Mouse (Mus musculus): ENCODE measurements around the gene Hoxb2. TPM values are rescaled to one million over a fixed set of nuclear protein-coding genes. Genes with fewer than 3 reads are reported as not detected.

Gene Hoxb2
- polyA plus RNA-seq, 1 experiment from 2014 or later: 13.4 TPM

DNA sequence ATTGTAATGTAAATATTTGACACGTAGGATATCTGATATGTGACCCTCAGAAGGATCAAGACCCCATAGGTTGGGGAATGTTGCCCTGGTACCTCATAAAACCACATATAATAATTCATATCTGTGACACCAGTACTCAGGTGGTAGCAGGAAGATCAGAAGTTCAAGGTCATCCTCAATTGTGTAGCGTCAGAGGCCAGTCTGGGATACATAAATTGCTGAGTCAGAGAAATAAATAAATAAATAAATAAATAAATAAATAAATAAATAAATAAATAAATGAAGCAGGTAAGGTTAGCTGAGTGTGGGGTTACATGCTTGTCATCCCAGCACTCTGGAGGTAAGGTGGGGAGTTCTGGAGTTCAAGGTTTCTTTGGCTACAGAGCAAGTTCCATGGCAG is 37.3 kb downstream of the Hoxb2 start:
- H3K9me3 ChIP-seq (ENCODE audit: control insufficient read depth, low read length): no peaks in the 10 kb centered on the region
- H3K27me3 ChIP-seq (ENCODE audit: control insufficient read depth, insufficient read depth, low read length): no peaks in the 10 kb centered on the region
- TF ChIP-seq EP300 (optimal IDR thresholded peaks at IDR 0.05): no peak
- no peak for TF ChIP-seq CTCF (IDR thresholded peaks at IDR 0.05; ENCODE audit: low read depth)
- no peak for ATAC-seq (ENCODE audit: low FRiP score, low TSS enrichment)
- H3K36me3 ChIP-seq (ENCODE audit: control insufficient read depth, insufficient read depth, low read length): no peaks in the 10 kb centered on the region
- H3K4me3 ChIP-seq (ENCODE audit: low read depth, low read length): no peak overlapping the region
- H3K9ac ChIP-seq (ENCODE audit: low read length): no peak overlapping the region
- no peaks in the 10 kb centered on the region for H3K4me1 ChIP-seq (replicated peaks; ENCODE audit: control insufficient read depth, insufficient read depth)
- no peak overlapping the region for H3K4me2 ChIP-seq (replicated peaks; ENCODE audit: low read depth)
- no peak for DNase-seq (ENCODE audit: low spot score)
- H3K27ac ChIP-seq (replicated peaks): no peak overlapping the region
- 78% methylated on average over 2 of the region's 2 CpGs for WGBS

DNA sequence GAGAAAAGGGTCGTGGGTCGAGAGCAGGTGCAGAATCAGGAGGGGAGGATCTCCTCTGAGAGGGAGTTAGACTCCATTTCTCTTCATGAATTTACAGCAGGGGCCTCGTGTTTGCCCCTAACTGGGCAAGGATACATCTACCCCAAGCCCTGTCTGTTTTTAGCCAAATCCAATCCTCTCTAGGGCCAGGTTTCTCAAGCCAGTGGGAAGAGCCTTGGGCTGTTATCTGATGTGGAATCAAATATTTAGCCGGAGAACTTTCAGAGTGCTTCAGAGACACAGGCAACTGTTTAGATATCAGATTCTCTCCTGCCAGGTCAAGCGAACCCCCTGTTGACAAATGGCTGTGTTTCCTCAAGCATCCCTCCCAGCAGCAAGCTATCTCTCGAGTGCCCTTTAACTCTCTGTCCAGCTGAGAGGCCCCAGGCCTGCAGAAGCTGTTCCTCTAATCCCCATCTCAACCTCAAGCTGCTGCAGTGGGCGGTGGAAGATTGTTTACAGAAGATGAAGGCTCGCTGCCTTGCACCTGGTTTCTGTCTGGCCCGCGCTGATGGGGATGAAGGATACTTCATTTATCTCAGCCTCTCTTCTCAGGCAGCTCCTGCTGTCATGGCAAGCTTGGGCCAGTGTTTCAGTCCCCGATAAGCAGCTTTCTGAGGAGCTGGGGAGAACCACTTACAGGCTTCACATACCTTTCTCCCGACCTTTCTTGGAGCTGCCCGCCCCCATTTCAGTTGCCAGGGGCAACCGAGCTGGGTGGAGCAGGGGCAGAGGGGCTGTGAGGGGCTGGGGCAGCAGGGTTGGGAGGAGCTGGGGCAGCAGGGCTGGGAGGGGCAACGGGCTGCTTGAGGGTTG is 46.7 kb downstream of the Hoxb2 start:
- no peak for TF ChIP-seq EP300 (optimal IDR thresholded peaks at IDR 0.05)
- no peak for TF ChIP-seq CTCF (IDR thresholded peaks at IDR 0.05; ENCODE audit: low read depth)
- Histone ChIP-seq H3K36me3 (ENCODE audit: control insufficient read depth, insufficient read depth, low read length) (no peaks in the 10 kb centered on the region), H3K27ac (replicated peaks) (no peak overlapping the region; the same call in 1 of the 2 replicates), H3K4me2 (replicated peaks; ENCODE audit: low read depth) (0 out of 2 replicates have a peak overlapping the region, but pooled peaks have one; percentile 20), H3K4me1 (replicated peaks; ENCODE audit: control insufficient read depth, insufficient read depth) (0 out of 2 replicates have a peak, but pooled peaks cover 2% of the 10 kb centered on the region), H3K4me3 (ENCODE audit: low read depth, low read length) (no peak overlapping the region), H3K9me3 (ENCODE audit: control insufficient read depth, low read length) (no peaks in the 10 kb centered on the region), H3K9ac (ENCODE audit: low read length) (no peak overlapping the region), H3K27me3 (ENCODE audit: control insufficient read depth, insufficient read depth, low read length) (no peaks in the 10 kb centered on the region)
- 13% methylated on average over 15 of the region's 15 CpGs for WGBS
- DNase-seq (ENCODE audit: low spot score) (no peak), ATAC-seq (ENCODE audit: low FRiP score, low TSS enrichment) (peak; percentile 45; the same call in 1 of the 2 replicates)

DNA sequence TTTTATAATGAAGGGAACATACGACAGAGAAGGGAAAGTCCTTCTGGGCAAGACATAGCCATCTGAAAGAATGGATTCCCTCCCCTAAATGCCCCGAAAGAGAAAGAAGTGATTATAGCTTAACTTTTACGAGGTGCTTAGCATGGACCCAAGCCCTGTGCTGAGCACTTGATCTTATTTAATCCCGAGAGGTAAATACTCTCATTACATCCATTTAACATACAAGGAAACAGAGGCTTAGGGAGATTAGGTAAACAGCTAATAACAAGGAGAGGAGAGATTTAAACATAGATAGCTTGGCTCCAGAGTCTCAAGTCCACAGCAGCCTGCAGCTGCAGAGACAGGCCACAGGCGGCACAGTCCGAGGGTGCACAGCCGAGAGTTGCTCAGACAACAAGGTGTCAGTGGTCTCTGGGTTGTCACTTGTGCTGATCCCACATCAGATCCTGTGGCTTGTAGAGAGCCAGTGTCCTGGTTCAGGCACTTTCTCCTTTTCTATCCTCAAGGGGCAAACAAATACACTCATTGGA is 47.5 kb downstream of the Hoxb2 start:
- TF ChIP-seq EP300 (optimal IDR thresholded peaks at IDR 0.05) (no peak), CTCF (IDR thresholded peaks at IDR 0.05; ENCODE audit: low read depth) (peak; percentile 46)
- no peaks in the 10 kb centered on the region for H3K9me3 ChIP-seq (ENCODE audit: control insufficient read depth, low read length)
- no peak for DNase-seq (ENCODE audit: low spot score)
- peak; percentile 66; the same call in 1 of the 2 replicates for ATAC-seq (ENCODE audit: low FRiP score, low TSS enrichment)
- H3K4me2 ChIP-seq (replicated peaks; ENCODE audit: low read depth): no peak overlapping the region; the same call in 1 of the 2 replicates
- no peak overlapping the region for H3K27ac ChIP-seq (replicated peaks)
- H3K9ac ChIP-seq (ENCODE audit: low read length): no peak overlapping the region
- no peak overlapping the region for H3K4me3 ChIP-seq (ENCODE audit: low read depth, low read length)
- H3K27me3 ChIP-seq (ENCODE audit: control insufficient read depth, insufficient read depth, low read length): no peaks in the 10 kb centered on the region
- 0 out of 2 replicates have a peak, but pooled peaks cover 2% of the 10 kb centered on the region for H3K4me1 ChIP-seq (replicated peaks; ENCODE audit: control insufficient read depth, insufficient read depth)
- 18% methylated on average over 7 of the region's 7 CpGs for WGBS
- H3K36me3 ChIP-seq (ENCODE audit: control insufficient read depth, insufficient read depth, low read length): no peaks in the 10 kb centered on the region

DNA sequence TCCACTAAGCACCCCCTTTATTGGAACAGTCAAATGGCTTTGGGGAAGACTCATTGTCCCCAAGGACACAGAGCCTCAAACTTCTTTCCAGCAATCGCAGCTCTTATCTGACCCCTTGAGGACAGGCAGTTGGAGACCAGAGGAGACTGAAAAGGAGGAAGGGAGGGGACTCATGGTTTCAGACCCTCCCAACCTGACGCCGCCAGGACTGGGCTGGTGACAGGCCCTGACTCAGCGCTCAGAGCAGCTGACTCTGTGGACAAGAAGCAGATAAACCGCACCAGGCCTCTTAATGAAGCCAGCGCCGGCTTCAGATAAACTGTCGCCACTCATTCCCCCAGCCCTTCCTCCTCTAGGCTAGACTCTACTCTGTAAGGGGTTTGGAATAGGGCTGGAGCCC is 49.6 kb downstream of the Hoxb2 start:
- no peaks in the 10 kb centered on the region for H3K27me3 ChIP-seq (ENCODE audit: control insufficient read depth, insufficient read depth, low read length)
- H3K9me3 ChIP-seq (ENCODE audit: control insufficient read depth, low read length): no peaks in the 10 kb centered on the region
- H3K9ac ChIP-seq (ENCODE audit: low read length): no peak overlapping the region
- TF ChIP-seq CTCF (IDR thresholded peaks at IDR 0.05; ENCODE audit: low read depth) (peak; percentile 25; the same call in 1 of the 2 replicates), EP300 (optimal IDR thresholded peaks at IDR 0.05) (no peak)
- 0 out of 2 replicates have a peak, but pooled peaks cover 2% of the 10 kb centered on the region for H3K4me1 ChIP-seq (replicated peaks; ENCODE audit: control insufficient read depth, insufficient read depth)
- DNase-seq (ENCODE audit: low spot score): peak; percentile 40
- no peaks in the 10 kb centered on the region for H3K36me3 ChIP-seq (ENCODE audit: control insufficient read depth, insufficient read depth, low read length)
- peak; percentile 49; the same call in 1 of the 2 replicates for ATAC-seq (ENCODE audit: low FRiP score, low TSS enrichment)
- no peak overlapping the region for H3K27ac ChIP-seq (replicated peaks)
- no peak overlapping the region for H3K4me3 ChIP-seq (ENCODE audit: low read depth, low read length)
- WGBS: 31% methylated on average over 8 of the region's 8 CpGs
- no peak overlapping the region for H3K4me2 ChIP-seq (replicated peaks; ENCODE audit: low read depth)

MicroRNAs encoded within 50 kb of the gene (microRNA counts, 519-probe panel; counts per million panel counts)
- microRNA mmu-miR-10a: 5,853 counts per million, percentile 76 among the panel's probes with 10 or more counts

Small RNA genes lying within 50 kb of the gene (microRNA-seq; reads per million reads assigned to microRNA genes)
- 27,500 reads per million, percentile 97 among the genes with 10 or more reads in this experiment for gene Mir10a

Other genes starting within 250 kb of the Hoxb2 start
- gene Calcoco2, start 238.6 kb upstream of the Hoxb2 start, polyA plus RNA-seq (2015; fragmentation: Nextera tagmentation; extraction: Ambion mirVana): not detected in 2 replicates
- gene Ttll6, start 216.7 kb upstream of the Hoxb2 start, polyA plus RNA-seq (2015; fragmentation: Nextera tagmentation; extraction: Ambion mirVana): 0.12 and 0.13 TPM in 2 replicates
- not detected in 2 replicates for gene Hoxb13, start 156.2 kb upstream of the Hoxb2 start, polyA plus RNA-seq (2015; fragmentation: Nextera tagmentation; extraction: Ambion mirVana)
- gene Hoxb9, start 79.1 kb upstream of the Hoxb2 start, polyA plus RNA-seq (2015; fragmentation: Nextera tagmentation; extraction: Ambion mirVana): 0.05 and 0.06 TPM in 2 replicates
- 0.42 and 0.83 TPM in 2 replicates for gene Hoxb8, start 68.6 kb upstream of the Hoxb2 start, polyA plus RNA-seq (2015; fragmentation: Nextera tagmentation; extraction: Ambion mirVana)
- 5.5 and 6.0 TPM in 2 replicates for gene Hoxb7, start 63.9 kb upstream of the Hoxb2 start, polyA plus RNA-seq (2015; fragmentation: Nextera tagmentation; extraction: Ambion mirVana)
- 6.9 and 7.9 TPM in 2 replicates for gene Hoxb6, start 58.0 kb upstream of the Hoxb2 start, polyA plus RNA-seq (2015; fragmentation: Nextera tagmentation; extraction: Ambion mirVana)
- 7.5 and 8.2 TPM in 2 replicates for gene Hoxb5, start 47.2 kb upstream of the Hoxb2 start, polyA plus RNA-seq (2015; fragmentation: Nextera tagmentation; extraction: Ambion mirVana)
- gene Hoxb4, start 32.3 kb upstream of the Hoxb2 start, polyA plus RNA-seq (2015; fragmentation: Nextera tagmentation; extraction: Ambion mirVana): 1.2 and 1.6 TPM in 2 replicates
- 0.94 and 0.97 TPM in 2 replicates for gene Hoxb3, start 27.2 kb upstream of the Hoxb2 start, polyA plus RNA-seq (2015; fragmentation: Nextera tagmentation; extraction: Ambion mirVana)
- gene Hoxb1, start 15.2 kb downstream of the Hoxb2 start, polyA plus RNA-seq (2015; fragmentation: Nextera tagmentation; extraction: Ambion mirVana): 0.06 TPM in 1 of 2 replicates, not detected in the other
- gene Skap1, start 114.1 kb downstream of the Hoxb2 start, polyA plus RNA-seq (2015; fragmentation: Nextera tagmentation; extraction: Ambion mirVana): 0.45 and 0.56 TPM in 2 replicates

Measured in stomach, postnatal 0 days (tissue).